Mouse (Mus musculus) spleen, adult 2 months (tissue): ENCODE data around the gene Shisa3.

Source experiments
- CTCF ChIP-seq: fragments of 200-500 bp; IDR thresholded peaks from 2 replicates; pipeline ENCODE4 v1.5.1; 2011; ENCODE audit warnings: mild to moderate bottlenecking, inconsistent platforms; ENCODE audit not compliant: insufficient read depth, insufficient read length, insufficient replicate concordance; ENCODE audit errors: extremely low read depth
- POLR2A ChIP-seq: fragments of 200-500 bp; IDR thresholded peaks from 2 replicates; pipeline ENCODE4 v1.6.1; 2011; ENCODE audit warnings: low read depth, low read length, inconsistent platforms

GRCm38 (mm10) chr5:67606916-67607803, 522 bp upstream of the Shisa3 start:
- TF ChIP-seq POLR2A (no peak), CTCF (no peak)
